Mouse (Mus musculus) Patski (cell line): Measurements from ENCODE around the gene Otulin. TPM values are rescaled to one million over a fixed set of nuclear protein-coding genes. Genes with fewer than 3 reads are reported as not detected.

Experiments used
- ATAC-seq: fragments of 100-300 bp; one replicate; pipeline ENCODE4 v1.8.0; 2021
- CTCF ChIA-PET: fragments of 350-600 bp; sonication (Branson Sonifier 250); formaldehyde crosslinking; loops from one replicate; lab custom pipeline; 2022; ENCODE audit warnings: inconsistent platforms; lab: Charles Lee
- POLR2A ChIA-PET: fragments of 350-600 bp; sonication (Branson Sonifier 250); formaldehyde crosslinking; loops from one replicate; lab custom pipeline; 2022; ENCODE audit warnings: antibody characterized with exemption, inconsistent platforms; lab: Charles Lee
- DNase-seq: peaks from one replicate; pipeline ENCODE4 v3.0.0-alpha.2; 2011; ENCODE audit warnings: low read depth, low spot score
- H3K27me3 ChIP-seq: fragments of 371-371 bp; one replicate; pipeline ENCODE4 v1.5.1; 2021
- CTCF ChIP-seq: fragments of 100-300 bp; IDR thresholded peaks from one replicate; pipeline ENCODE4 v1.5.1; 2021
- in situ Hi-C: fragments of 300-500 bp; cut with MboI; formaldehyde crosslinking; loops from 3 replicates; pipeline ENCODE4 v1.11.1; 2018; ENCODE audit warnings: low pct_unique_long_range_greater_than_20kb, mixed read lengths
- polyA plus RNA-seq: library from polyadenylated mRNA; unstranded; gene quantifications from one replicate; pipeline ENCODE4 v1.2.3, GENCODE M21; 2021

Gene Otulin
- polyA plus RNA-seq, 1 experiment from 2014 or later, result 42.4 TPM

DNA sequence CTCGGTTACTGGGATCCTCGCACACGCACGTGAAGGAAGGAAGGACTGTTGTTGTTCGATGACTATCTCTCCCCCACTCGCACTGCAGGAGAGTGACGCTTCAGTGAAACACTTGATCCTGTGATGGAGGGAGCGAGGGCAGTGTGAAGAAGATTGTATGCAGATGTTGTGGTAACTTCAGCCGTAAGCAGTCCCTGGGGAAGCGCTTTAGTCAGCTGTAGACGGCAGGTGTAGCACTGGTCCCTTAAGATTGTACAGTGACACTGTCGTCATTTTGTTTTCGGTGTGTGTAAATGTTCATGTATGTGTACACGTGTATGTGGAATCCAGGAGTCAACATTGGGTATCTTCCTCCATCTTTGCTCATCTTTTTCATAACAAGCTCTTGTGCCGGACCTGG lies 130.1 kb downstream of the Otulin start:
- POLR2A ChIA-PET, result no interaction called here
- no peaks in the 10 kb centered on the region for H3K27me3 ChIP-seq
- ATAC-seq (no peak), DNase-seq (no peak)
- CTCF ChIA-PET, result no interaction called here
- in situ Hi-C loops, result no loop called here
- TF ChIP-seq CTCF, result no peak

DNA sequence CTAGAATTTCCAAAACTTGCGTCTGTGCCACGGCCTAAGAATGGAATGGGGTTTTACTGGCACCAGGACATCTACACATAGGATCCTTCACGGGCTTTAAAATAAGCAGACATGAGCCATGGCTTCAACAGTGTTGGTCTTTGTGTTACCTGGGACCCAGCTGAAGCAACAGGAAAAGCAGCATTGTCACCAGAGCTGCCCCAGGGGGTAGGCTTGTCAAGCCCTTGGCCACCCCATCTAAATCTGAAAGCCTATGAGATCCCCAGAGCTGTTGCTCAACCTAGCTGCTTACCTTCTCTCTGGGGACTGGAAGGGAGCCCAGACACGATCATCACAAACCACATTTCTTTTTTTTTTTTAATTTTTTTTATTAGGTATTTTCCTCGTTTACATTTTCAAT lies 132.4 kb downstream of the Otulin start:
- ATAC-seq (no peak), DNase-seq (no peak)
- no peaks in the 10 kb centered on the region for H3K27me3 ChIP-seq
- POLR2A ChIA-PET, result no interaction called here
- no peak for TF ChIP-seq CTCF
- CTCF ChIA-PET, result no interaction called here
- in situ Hi-C loops, result no loop called here

DNA sequence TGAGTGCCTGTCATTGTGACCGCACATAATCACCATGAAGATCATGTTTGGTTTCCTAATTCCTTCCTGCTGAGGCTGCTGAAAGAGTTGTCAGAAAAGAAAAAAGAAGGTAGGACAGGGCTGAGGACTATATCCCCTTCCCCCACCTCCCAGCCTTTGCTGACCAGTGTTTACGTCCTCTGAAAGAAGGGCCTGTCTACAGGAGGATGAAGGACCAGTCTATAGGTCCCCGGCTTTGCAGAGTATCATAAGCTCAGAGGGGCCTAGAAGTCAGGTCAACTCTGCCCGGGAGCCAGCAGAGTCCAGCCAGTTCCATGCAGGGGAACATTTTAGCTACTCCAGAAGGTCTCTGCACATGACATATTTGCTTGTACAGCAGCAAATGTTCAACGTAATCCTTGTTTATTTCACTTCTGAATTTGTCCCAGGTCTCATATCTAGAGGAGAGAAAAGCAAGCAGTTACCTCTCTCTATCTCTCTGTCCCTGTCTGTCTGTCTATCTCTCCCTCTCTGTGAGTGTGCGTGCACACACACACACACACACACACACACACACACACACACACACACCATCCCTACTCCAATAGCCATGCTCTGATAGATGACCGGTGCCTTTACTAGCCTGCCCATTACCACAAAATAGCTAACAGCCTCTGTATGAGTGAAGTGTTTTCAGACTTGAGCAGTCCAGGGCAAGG lies 133.0 kb downstream of the Otulin start:
- TF ChIP-seq CTCF, result no peak
- no peaks in the 10 kb centered on the region for H3K27me3 ChIP-seq
- DNase-seq, result no peak
- ChIA-PET CTCF (interaction anchor here (0.7 kb wide), 1 partner anchor 172 kb away, joined by 3 read pairs; no protein-coding TSS in a partner anchor), POLR2A (no interaction called here)
- in situ Hi-C loops, result no loop called here
- no peak for ATAC-seq

DNA sequence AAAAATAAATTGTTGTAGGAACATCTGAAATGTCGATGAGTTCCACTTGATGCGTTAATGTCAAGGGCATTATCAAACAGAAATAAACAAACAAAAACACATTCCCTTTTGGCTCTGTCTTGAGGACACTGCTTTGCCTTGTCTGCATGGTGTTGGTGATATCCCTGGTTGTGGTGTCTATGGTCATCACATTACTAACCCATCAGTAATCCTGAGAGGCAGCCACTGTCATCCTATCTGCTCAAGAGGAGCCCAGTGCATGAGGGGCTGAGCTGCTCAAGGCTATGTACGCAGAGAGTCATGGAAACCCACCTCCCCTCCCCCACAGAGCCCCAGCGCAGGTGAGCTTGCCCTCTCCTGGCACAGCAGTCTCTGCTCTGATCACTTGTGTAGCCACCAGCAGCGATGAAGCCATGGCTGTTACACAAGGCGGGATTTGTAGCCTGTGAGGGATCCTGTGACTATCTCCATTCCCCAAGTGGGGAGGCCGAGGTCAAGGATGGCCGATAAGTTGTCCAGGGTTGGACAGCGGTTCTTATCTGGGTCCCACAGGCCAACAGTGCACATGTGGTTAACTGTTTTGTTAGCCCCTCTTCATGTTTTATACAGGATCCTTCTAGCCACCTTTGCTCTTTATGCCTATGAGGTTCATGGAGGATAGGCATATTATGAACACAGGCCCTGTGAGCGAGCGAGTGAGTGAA lies 133.7 kb downstream of the Otulin start:
- no peak for ATAC-seq
- DNase-seq, result no peak
- CTCF ChIA-PET, result no interaction called here
- no peaks in the 10 kb centered on the region for H3K27me3 ChIP-seq
- in situ Hi-C loops, result no loop called here
- TF ChIP-seq CTCF, result no peak
- POLR2A ChIA-PET, result no interaction called here

DNA sequence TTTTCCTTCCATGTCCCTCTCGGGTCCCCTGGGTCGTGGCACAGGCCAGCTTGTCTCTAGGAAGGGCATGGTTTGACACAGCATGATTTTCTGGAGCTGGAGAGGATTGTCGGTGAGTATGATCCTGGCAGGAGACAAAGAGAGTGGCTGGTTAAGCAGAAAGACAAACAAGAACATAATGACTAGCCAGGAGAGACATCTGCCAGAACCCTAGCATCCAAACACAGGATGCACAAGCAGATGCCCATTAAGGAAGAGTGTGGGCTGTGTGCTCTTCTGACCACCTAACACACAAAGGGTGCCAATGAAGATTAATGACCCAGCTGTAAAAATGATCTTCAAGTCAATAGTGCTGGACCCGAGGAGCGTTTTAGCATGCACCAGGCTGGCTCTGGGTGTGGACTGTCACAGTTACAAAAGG lies 134.5 kb downstream of the Otulin start:
- CTCF ChIA-PET, result no interaction called here
- in situ Hi-C loops, result no loop called here
- POLR2A ChIA-PET, result no interaction called here
- no peak for DNase-seq
- H3K27me3 ChIP-seq, result no peaks in the 10 kb centered on the region
- no peak for ATAC-seq
- no peak for TF ChIP-seq CTCF

DNA sequence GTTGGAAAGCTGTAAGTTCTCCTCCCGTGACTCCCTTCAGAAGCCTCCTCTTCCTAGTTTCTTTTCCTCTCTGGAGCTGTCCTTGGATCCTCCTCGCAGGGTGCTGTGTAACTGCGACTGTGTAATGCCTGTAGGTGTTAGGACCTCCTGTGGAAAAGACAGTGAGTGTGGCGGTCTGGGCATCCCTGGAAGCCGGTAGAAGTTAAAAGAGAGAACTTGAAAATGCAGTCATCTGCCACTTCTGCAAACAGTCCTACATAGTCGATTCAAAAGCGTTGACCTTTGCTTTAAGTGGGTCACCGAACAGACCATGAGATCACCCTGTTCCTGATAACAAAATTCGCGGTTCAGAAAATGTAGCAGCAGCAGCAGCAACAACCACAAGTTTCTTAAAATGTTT lies 137.0 kb downstream of the Otulin start:
- POLR2A ChIA-PET, result no interaction called here
- in situ Hi-C loops, result no loop called here
- DNase-seq (no peak), ATAC-seq (no peak)
- TF ChIP-seq CTCF, result no peak
- H3K27me3 ChIP-seq, result no peaks in the 10 kb centered on the region
- CTCF ChIA-PET, result interaction anchor here (1.2 kb wide), 1 partner anchor 70 kb away, joined by 3 read pairs; no protein-coding TSS in a partner anchor

DNA sequence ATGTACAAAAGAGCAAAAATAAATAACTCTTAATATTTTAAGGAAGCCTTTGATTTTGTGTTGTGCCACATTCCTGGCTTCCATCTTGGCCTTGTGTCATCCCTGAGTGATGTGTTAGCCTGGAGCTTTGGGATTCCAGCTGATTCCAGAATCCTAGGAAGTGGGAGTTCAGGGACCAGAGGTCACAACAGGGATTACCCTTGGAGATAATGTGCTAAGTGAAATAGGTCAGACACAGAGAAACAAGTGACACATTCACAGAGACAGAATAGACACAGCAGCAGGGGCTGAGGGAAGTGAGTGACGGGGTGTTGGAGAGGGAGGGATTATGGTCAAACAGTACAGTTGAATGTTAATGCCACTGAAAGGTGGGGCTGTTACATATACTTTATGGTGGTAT lies 137.8 kb downstream of the Otulin start:
- in situ Hi-C loops, result no loop called here
- TF ChIP-seq CTCF, result no peak
- CTCF ChIA-PET, result interaction anchor here (1.2 kb wide), 1 partner anchor 70 kb away, joined by 3 read pairs; no protein-coding TSS in a partner anchor
- POLR2A ChIA-PET, result interaction anchor here (0.6 kb wide), 1 partner anchor 13 kb away, joined by 3 read pairs; no protein-coding TSS in a partner anchor
- DNase-seq, result no peak
- H3K27me3 ChIP-seq, result no peaks in the 10 kb centered on the region
- no peak for ATAC-seq

Other genes with a start within 250 kb of the Otulin start
- 85.8 TPM for gene Ank, start 164.0 kb downstream of the Otulin start, polyA plus RNA-seq
- gene Otulinl, start 50.9 kb upstream of the Otulin start, polyA plus RNA-seq, result 2.1 TPM